Mouse (Mus musculus) gonadal fat pad, adult 2 months (tissue): ENCODE results near the gene Gm20683. TPM values are rescaled to one million over a fixed set of nuclear protein-coding genes. Genes with fewer than 3 reads are reported as not detected.

Source experiments
- DNase-seq: peaks from one replicate; pipeline ENCODE4 v3.0.0-alpha.2; 2012; ENCODE audit warnings: low read depth
- polyA plus RNA-seq: library from polyadenylated mRNA; depleted of rRNA; stranded (reverse); fragments of >200 nt; gene quantifications from 2 replicates; pipeline ENCODE4 v1.2.3, GENCODE M21; 2012; rRNA removed

The Gm20683 gene
- polyA plus RNA-seq: 47.4 and 55.8 TPM in 2 replicates

- no peak for DNase-seq
These were observed at the start of gene Gm20683 for GRCm38 (mm10) chr17:25841117-25841880. Gene Gm20683 (minus strand): TSS chr17:25841763.

- no peak for DNase-seq
These were observed 47.3 kb upstream of the Gm20683 start for GRCm38 (mm10) chr17:25888837-25889236.

GRCm38 (mm10) chr17:25887467-25887866 lies 45.9 kb upstream of the Gm20683 start:
- no peak for DNase-seq

GRCm38 (mm10) chr17:25886806-25887205 lies 45.2 kb upstream of the Gm20683 start:
- no peak for DNase-seq

- DNase-seq: no peak
These were observed 44.1 kb upstream of the Gm20683 start for GRCm38 (mm10) chr17:25885636-25886035.

- no peak for DNase-seq
These were observed 42.3 kb upstream of the Gm20683 start for GRCm38 (mm10) chr17:25883824-25884223.

- no peak for DNase-seq
These were observed 41.7 kb upstream of the Gm20683 start for GRCm38 (mm10) chr17:25883268-25883667.

GRCm38 (mm10) chr17:25882306-25882705 lies 40.7 kb upstream of the Gm20683 start:
- DNase-seq: no peak

- no peak for DNase-seq
These were observed 40.1 kb upstream of the Gm20683 start for GRCm38 (mm10) chr17:25881691-25882090.

- DNase-seq: no peak
These were observed 39.5 kb upstream of the Gm20683 start for GRCm38 (mm10) chr17:25880913-25881641.

GRCm38 (mm10) chr17:25880196-25880910 lies 38.8 kb upstream of the Gm20683 start, which contains the start of gene Wfikkn1:
Gene Wfikkn1 (minus strand): TSS chr17:25880858.
- DNase-seq: peak; percentile 96

- DNase-seq: no peak
These were observed 38.2 kb upstream of the Gm20683 start for GRCm38 (mm10) chr17:25879750-25880149.

GRCm38 (mm10) chr17:25879261-25879660 lies 37.7 kb upstream of the Gm20683 start:
- DNase-seq: no peak

- DNase-seq: no peak
These were observed 37.1 kb upstream of the Gm20683 start for GRCm38 (mm10) chr17:25878611-25879180.

- no peak for DNase-seq
These were observed 36.4 kb upstream of the Gm20683 start for GRCm38 (mm10) chr17:25877741-25878610.

GRCm38 (mm10) chr17:25877025-25877424 lies 35.5 kb upstream of the Gm20683 start:
- no peak for DNase-seq

- no peak for DNase-seq
These were observed 34.9 kb upstream of the Gm20683 start for GRCm38 (mm10) chr17:25876347-25876915.

- DNase-seq: no peak
These were observed 33.9 kb upstream of the Gm20683 start for GRCm38 (mm10) chr17:25875171-25876136.

GRCm38 (mm10) chr17:25874721-25875170 lies 33.2 kb upstream of the Gm20683 start, which contains the start of gene Mettl26:
Gene Mettl26 (plus strand): TSS chr17:25875074.
- no peak for DNase-seq
